Mouse (Mus musculus) limb, embryonic 10.5 days (tissue): ENCODE results near the gene Srpr. TPM values are rescaled to one million over a fixed set of nuclear protein-coding genes. Genes with fewer than 3 reads are reported as not detected.

Experiments used
- DNase-seq: peaks from one replicate; pipeline ENCODE4 v3.0.0-alpha.2; 2017; ENCODE audit warnings: low spot score
- H3K27ac ChIP-seq: fragments of 300-500 bp; sonication (generic); 2 replicates; pipeline ENCODE4 v1.5.1; 2016; ENCODE audit warnings: mild to moderate bottlenecking
- H3K27me3 ChIP-seq: fragments of 300-500 bp; sonication (generic); 2 replicates; pipeline ENCODE4 v1.6.1; 2016; ENCODE audit warnings: low read depth, mild to moderate bottlenecking; ENCODE audit not compliant: poor library complexity, severe bottlenecking
- H3K36me3 ChIP-seq: fragments of 300-500 bp; sonication (generic); 2 replicates; pipeline ENCODE4 v1.6.1; 2016; ENCODE audit warnings: mild to moderate bottlenecking, moderate library complexity
- H3K4me1 ChIP-seq: fragments of 300-500 bp; sonication (generic); 2 replicates; pipeline ENCODE4 v1.6.1; 2016
- H3K4me3 ChIP-seq: fragments of 300-500 bp; sonication (generic); 2 replicates; pipeline ENCODE4 v1.5.1; 2016; ENCODE audit warnings: mild to moderate bottlenecking, moderate library complexity
- H3K9me3 ChIP-seq: fragments of 300-500 bp; sonication (generic); replicated peaks from 2 replicates; pipeline ENCODE4 v1.6.1; 2016; ENCODE audit warnings: mild to moderate bottlenecking
- WGBS: fragments of 180-500 bp; shearing (Covaris S2); methylation state at CpG from one replicate; pipeline ENCODE4 v1.1.7; 2016; 5-methylcytosine and 5-hydroxymethylcytosine counted together
- polyA plus RNA-seq: library from polyadenylated mRNA; unstranded; fragments of >200 nt; fragmentation: Nextera tagmentation; extraction: Ambion mirVana; gene quantifications from 2 replicates; pipeline ENCODE4 v1.2.1, GENCODE M21; 2016

Gene Srpr
- polyA plus RNA-seq, 1 experiment from 2014 or later: 100 TPM

- H3K9me3 ChIP-seq: no peaks in the 10 kb centered on the region
- H3K27me3 ChIP-seq: no peaks in the 10 kb centered on the region
- 95% methylated on average over 7 of the region's 7 CpGs for WGBS
- peaks cover 35% of the 10 kb centered on the region for H3K36me3 ChIP-seq
- no peak overlapping the region for H3K4me3 ChIP-seq
- H3K27ac ChIP-seq: no peak overlapping the region
- peaks cover 9% of the 10 kb centered on the region for H3K4me1 ChIP-seq
- no peak for DNase-seq
Measured at GRCm38 (mm10) chr9:35170071-35170470, 29.9 kb upstream of the Srpr start.

GRCm38 (mm10) chr9:35173331-35173730 lies 26.6 kb upstream of the Srpr start:
- DNase-seq: no peak
- 91% methylated on average over 1 of the region's 1 CpGs for WGBS
- Histone ChIP-seq H3K9me3 (no peaks in the 10 kb centered on the region), H3K4me3 (no peak overlapping the region), H3K36me3 (peaks cover 28% of the 10 kb centered on the region), H3K27ac (no peak overlapping the region), H3K27me3 (no peaks in the 10 kb centered on the region), H3K4me1 (peaks cover 10% of the 10 kb centered on the region)

- H3K27ac ChIP-seq: peak within 1 kb of the TSS; percentile 90
- under 1% methylated on average over 38 of the region's 38 CpGs for whole genome bisulfite sequencing
- no peaks in the 10 kb centered on the region for H3K27me3 ChIP-seq
- H3K4me3 ChIP-seq: peak within 1 kb of the TSS; percentile 73
- no peaks in the 10 kb centered on the region for H3K9me3 ChIP-seq
- peaks cover 13% of the 10 kb centered on the region for H3K36me3 ChIP-seq
- DNase-seq: peak; percentile 91
- H3K4me1 ChIP-seq: peaks cover 10% of the 10 kb centered on the region
Measured at GRCm38 (mm10) chr9:35175251-35176123, 24.5 kb upstream of the Srpr start, which contains the start of gene Dcps. Gene Dcps, minus strand, starts transcription at chr9:35176061.

- DNase-seq: no peak
- Histone ChIP-seq H3K4me1 (peaks cover 10% of the 10 kb centered on the region), H3K27me3 (no peaks in the 10 kb centered on the region), H3K27ac (no peak overlapping the region; the same call in 1 of the 2 replicates), H3K9me3 (no peaks in the 10 kb centered on the region), H3K4me3 (peak overlapping the region; percentile 73), H3K36me3 (peaks cover 6% of the 10 kb centered on the region; the same call in 1 of the 2 replicates)
- 57% methylated on average over 14 of the region's 14 CpGs for WGBS
Measured at GRCm38 (mm10) chr9:35176124-35176659, 23.8 kb upstream of the Srpr start.

GRCm38 (mm10) chr9:35182832-35183231 lies 17.1 kb upstream of the Srpr start:
- DNase-seq: no peak
- H3K27me3 ChIP-seq: no peaks in the 10 kb centered on the region
- no peak overlapping the region for H3K27ac ChIP-seq
- no peak overlapping the region for H3K4me3 ChIP-seq
- 87% methylated on average over 2 of the region's 2 CpGs for WGBS
- H3K4me1 ChIP-seq: no peaks in the 10 kb centered on the region
- H3K36me3 ChIP-seq: peaks cover 14% of the 10 kb centered on the region
- H3K9me3 ChIP-seq: no peaks in the 10 kb centered on the region

- DNase-seq: no peak
- peaks cover 19% of the 10 kb centered on the region for H3K36me3 ChIP-seq
- H3K27me3 ChIP-seq: no peaks in the 10 kb centered on the region
- H3K4me1 ChIP-seq: no peaks in the 10 kb centered on the region
- no peak overlapping the region for H3K4me3 ChIP-seq
- H3K9me3 ChIP-seq: no peaks in the 10 kb centered on the region
- no peak overlapping the region for H3K27ac ChIP-seq
- WGBS: 68% methylated on average over 5 of the region's 5 CpGs
Measured at GRCm38 (mm10) chr9:35183359-35183758, 16.6 kb upstream of the Srpr start.

- no peaks in the 10 kb centered on the region for H3K9me3 ChIP-seq
- no peak overlapping the region for H3K27ac ChIP-seq
- DNase-seq: no peak
- no peaks in the 10 kb centered on the region for H3K4me1 ChIP-seq
- 85% methylated on average over 4 of the region's 4 CpGs for WGBS
- H3K27me3 ChIP-seq: no peaks in the 10 kb centered on the region
- peaks cover 50% of the 10 kb centered on the region for H3K36me3 ChIP-seq
- H3K4me3 ChIP-seq: no peak overlapping the region
Measured at GRCm38 (mm10) chr9:35186430-35186829, 13.5 kb upstream of the Srpr start.

- H3K9me3 ChIP-seq: no peaks in the 10 kb centered on the region
- 93% methylated on average over 10 of the region's 10 CpGs for WGBS
- H3K27ac ChIP-seq: no peak overlapping the region
- no peak for DNase-seq
- H3K36me3 ChIP-seq: peaks cover 54% of the 10 kb centered on the region
- no peaks in the 10 kb centered on the region for H3K27me3 ChIP-seq
- H3K4me3 ChIP-seq: no peak overlapping the region
- H3K4me1 ChIP-seq: no peaks in the 10 kb centered on the region
Measured at GRCm38 (mm10) chr9:35187351-35187903, 12.5 kb upstream of the Srpr start.

GRCm38 (mm10) chr9:35188700-35189099 lies 11.3 kb upstream of the Srpr start:
- no peak for DNase-seq
- no peaks in the 10 kb centered on the region for H3K4me1 ChIP-seq
- H3K27me3 ChIP-seq: no peaks in the 10 kb centered on the region
- H3K4me3 ChIP-seq: no peak overlapping the region
- no peak overlapping the region for H3K27ac ChIP-seq
- WGBS: 82% methylated on average over 22 of the region's 22 CpGs
- H3K9me3 ChIP-seq: no peaks in the 10 kb centered on the region
- H3K36me3 ChIP-seq: peaks cover 54% of the 10 kb centered on the region

- H3K4me3 ChIP-seq: no peak overlapping the region
- H3K9me3 ChIP-seq: no peaks in the 10 kb centered on the region
- H3K27ac ChIP-seq: no peak overlapping the region
- H3K27me3 ChIP-seq: no peaks in the 10 kb centered on the region
- H3K4me1 ChIP-seq: no peaks in the 10 kb centered on the region
- WGBS: 81% methylated on average over 11 of the region's 11 CpGs
- no peak for DNase-seq
- H3K36me3 ChIP-seq: peaks cover 38% of the 10 kb centered on the region
Measured at GRCm38 (mm10) chr9:35192983-35193542, 6.9 kb upstream of the Srpr start.

GRCm38 (mm10) chr9:35194048-35194447 lies 5.9 kb upstream of the Srpr start:
- over 99% methylated on average over 3 of the region's 3 CpGs for WGBS
- Histone ChIP-seq H3K27ac (no peak overlapping the region), H3K9me3 (no peaks in the 10 kb centered on the region), H3K4me3 (no peak overlapping the region), H3K27me3 (no peaks in the 10 kb centered on the region), H3K36me3 (peaks cover 28% of the 10 kb centered on the region), H3K4me1 (peaks cover 7% of the 10 kb centered on the region; the same call in 1 of the 2 replicates)
- DNase-seq: no peak

GRCm38 (mm10) chr9:35197625-35198024 lies 2.4 kb upstream of the Srpr start:
- no peaks in the 10 kb centered on the region for H3K9me3 ChIP-seq
- no peak overlapping the region for H3K27ac ChIP-seq
- 92% methylated on average over 3 of the region's 3 CpGs for WGBS
- no peak overlapping the region for H3K4me3 ChIP-seq
- DNase-seq: no peak
- no peaks in the 10 kb centered on the region for H3K27me3 ChIP-seq
- peaks cover 23% of the 10 kb centered on the region for H3K4me1 ChIP-seq
- H3K36me3 ChIP-seq: no peaks in the 10 kb centered on the region

- peaks cover 23% of the 10 kb centered on the region for H3K4me1 ChIP-seq
- no peak overlapping the region for H3K27ac ChIP-seq
- H3K4me3 ChIP-seq: 0 out of 2 replicates have a peak overlapping the region, but pooled peaks have one; percentile 81
- DNase-seq: no peak
- no peaks in the 10 kb centered on the region for H3K27me3 ChIP-seq
- WGBS: 84% methylated on average over 10 of the region's 10 CpGs
- H3K9me3 ChIP-seq: no peaks in the 10 kb centered on the region
- H3K36me3 ChIP-seq: no peaks in the 10 kb centered on the region
Measured at GRCm38 (mm10) chr9:35198351-35198750, 1.6 kb upstream of the Srpr start.
